In the genomic region with DNA sequence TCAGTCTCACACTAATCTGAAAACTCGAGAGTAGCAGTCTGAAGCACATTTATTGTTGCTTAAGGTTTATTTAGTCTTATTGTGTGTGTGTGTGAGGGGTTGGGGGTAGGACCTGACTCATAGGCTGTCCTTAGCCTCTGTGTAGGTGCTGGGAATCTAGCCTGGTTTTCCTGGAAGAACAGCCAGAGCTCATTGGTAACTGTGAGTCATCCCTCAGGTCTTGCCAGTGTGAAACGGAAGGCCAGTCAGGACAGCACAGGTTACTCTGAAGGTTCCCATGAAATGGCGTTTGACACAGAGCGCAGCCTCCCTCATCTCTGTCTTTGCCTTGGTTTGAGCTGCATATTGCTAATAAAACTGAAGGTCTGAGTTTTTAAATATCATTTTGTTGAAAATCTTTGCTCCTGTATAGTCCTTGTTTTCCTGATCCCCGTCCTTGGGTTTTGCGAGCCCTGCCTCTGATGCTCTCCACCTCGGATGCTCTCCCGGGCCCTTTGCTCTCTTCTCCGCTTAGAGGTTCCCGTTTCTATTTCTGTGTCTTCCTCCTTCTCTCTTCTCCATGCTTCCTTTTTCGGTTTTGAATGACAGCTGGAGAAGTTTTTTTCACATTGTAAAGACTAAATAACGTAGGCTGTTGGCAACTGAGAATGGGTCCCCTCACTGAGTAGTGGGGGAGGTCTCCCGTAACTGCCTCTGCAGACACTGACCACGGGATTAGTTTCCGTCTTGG, we compare ENCODE assay signal across 29 mouse cellular contexts. TPM values are rescaled to one million over a fixed set of nuclear protein-coding genes. Genes with fewer than 3 reads are reported as not detected.
DNase-seq lines count a peak whose midpoint lies in the region; ATAC-seq and TF ChIP-seq lines count a peak whose summit lies in the region.
"Had no signal": no experiment of that assay in that cellular context is flagged by ENCODE, and none has a peak within 500 bp of the region (broad histone marks: within the 10 kb centered on the region; RNA-seq: fewer than 3 reads in every experiment).

No protein-coding gene starts in this region.

- 85% methylated on average over 15 of the region's 15 CpGs for WGBS in lung, embryonic 14.5 days

- H3K36me3 ChIP-seq in lung, embryonic 14.5 days (ENCODE audit: insufficient read depth) = peaks cover 94% of the 10 kb centered on the region

- no peak overlapping the region for H3K9ac ChIP-seq in lung, embryonic 14.5 days
- H3K9ac ChIP-seq: heart, embryonic 12.5 days; liver, embryonic 13.5 days had no signal

- no peak overlapping the region for H3K4me3 ChIP-seq in lung, embryonic 14.5 days (ENCODE audit: low read depth, low read length)
- H3K4me3 ChIP-seq: embryonic facial prominence, embryonic 10.5 days; heart, embryonic 12.5 days; layer of hippocampus, adult 2 months; left cerebral cortex, adult 2 months; liver, embryonic 13.5 days; midbrain, embryonic 10.5 days had no signal

- H3K4me2 ChIP-seq in lung, embryonic 14.5 days = no peak overlapping the region
- H3K4me2 ChIP-seq: heart, embryonic 12.5 days; liver, embryonic 13.5 days had no signal

- DNase-seq in lung, embryonic 14.5 days = no peak
- no peak for DNase-seq in lung, postnatal 4 days
- DNase-seq in NIH3T3 (ENCODE audit: low read depth) = peak; percentile 23
- DNase-seq in brain, adult 2 months (ENCODE audit: low read depth, low spot score) = peak; percentile 38
- no peak for DNase-seq in right cerebral cortex, postnatal 4 days
- DNase-seq in layer of hippocampus, adult 8-10 months (ENCODE audit: low spot score in 2 of 2) = no peak
- no peak for DNase-seq in retina, postnatal 1 day
- DNase-seq: adrenal gland, postnatal 10 days; B cell, adult 2 months; cerebellum, adult 11 months; cerebellum, adult 9-11 months; heart, adult 18-20 months; heart, postnatal 10 days; kidney, postnatal 25 days; liver, embryonic 13.5 days; lung, postnatal 10 days; right cerebral cortex, postnatal 25 days; thymus, postnatal 4 days had no signal

- no peaks in the 10 kb centered on the region for H3K4me1 ChIP-seq in lung, embryonic 14.5 days (ENCODE audit: insufficient read depth)
- H3K4me1 ChIP-seq: embryonic facial prominence, embryonic 10.5 days; heart, embryonic 12.5 days; midbrain, embryonic 10.5 days had no signal

- TF ChIP-seq CTCF in lung, embryonic 14.5 days (IDR thresholded peaks at IDR 0.05; ENCODE audit: low read depth) = no peak

- peak overlapping the region; percentile 48; the same call in 1 of the 2 replicates for H3K27ac ChIP-seq in lung, embryonic 14.5 days (ENCODE audit: low read depth)
- H3K27ac ChIP-seq: embryonic facial prominence, embryonic 10.5 days; layer of hippocampus, adult 2 months; left cerebral cortex, adult 2 months; liver, embryonic 13.5 days; midbrain, embryonic 10.5 days had no signal

- H3K9me3 ChIP-seq in lung, embryonic 14.5 days (ENCODE audit: low read depth, low read length) = no peaks in the 10 kb centered on the region
- H3K9me3 ChIP-seq: embryonic facial prominence, embryonic 10.5 days; G1E; heart, embryonic 12.5 days; liver, embryonic 13.5 days; midbrain, embryonic 10.5 days had no signal

- H3K27me3 ChIP-seq in lung, embryonic 14.5 days (ENCODE audit: insufficient read depth, low read length) = no peaks in the 10 kb centered on the region
- H3K27me3 ChIP-seq: CH12.LX; heart, embryonic 12.5 days; liver, embryonic 13.5 days had no signal

- no peak for ATAC-seq in lung, embryonic 14.5 days (ENCODE audit: insufficient read depth)
- ATAC-seq in megakaryocyte, adult 5-6 weeks (ENCODE audit: poor library complexity, severe bottlenecking) = peak; percentile 61
- ATAC-seq: activated CD4-positive, CD25-positive, alpha-beta regulatory T cell, adult 4 months; forebrain, embryonic 16.5 days; intestine, postnatal 0 days had no signal

RNA-seq across cellular contexts. Expression of gene Pomp, which starts 11.0 kb away (rescaled TPM):
- 506 and 511 TPM in 2 replicates for polyA plus RNA-seq in lung, embryonic 14.5 days (2014; fragmentation: Nextera tagmentation; extraction: Ambion mirVana)
- total RNA-seq in megakaryocyte, adult 5-6 weeks (2015) = 253 and 319 TPM in 2 replicates
- total RNA-seq in megakaryocyte, adult 5-6 weeks (2017) = 198 and 242 TPM in 2 replicates
- 100 to 1,000 TPM; 124 to 149 (median 128) TPM for total RNA-seq in layer of hippocampus, adult 8-10 months (2022)

RNA-seq across cellular contexts. Expression of gene Slc46a3, which starts 23.4 kb away (rescaled TPM):
- 3.3 and 4.3 TPM in 2 replicates for polyA plus RNA-seq in lung, embryonic 14.5 days (2014; fragmentation: Nextera tagmentation; extraction: Ambion mirVana)
- 33.8 and 37.5 TPM in 2 replicates for total RNA-seq in megakaryocyte, adult 5-6 weeks (2015)
- 21.2 and 23.3 TPM in 2 replicates for total RNA-seq in megakaryocyte, adult 5-6 weeks (2017)
- 10 to 100 TPM in 1 of 4 experiments, 1 to 10 TPM in 3; 7.9 to 11.4 (median 9.6) TPM for total RNA-seq in layer of hippocampus, adult 8-10 months (2022)

Comparison
In these comparisons a context has a peak if more than half of its experiments do, and no peak if none do; other contexts are left out.
1. DNase-seq: peak in NIH3T3 (single experiment) and brain, adult 2 months (single experiment); none in lung, embryonic 14.5 days (single experiment), lung, postnatal 4 days (0 of 2), right cerebral cortex, postnatal 4 days (single experiment), layer of hippocampus, adult 8-10 months (0 of 2) and retina, postnatal 1 day (single experiment).